15 mouse cellular contexts compared by ENCODE assay signal in genomic region chr4:126661249-126661648, GRCm38 (mm10). TPM values are rescaled to one million over a fixed set of nuclear protein-coding genes. Genes with fewer than 3 reads are reported as not detected.
A peak's percentile ranks its signal among the peaks of the same experiment; 100 is the strongest.
DNase-seq lines count a peak whose midpoint lies in the region; ATAC-seq and TF ChIP-seq lines count a peak whose summit lies in the region.
"Had no signal": no experiment of that assay in that cellular context is flagged by ENCODE, and none has a peak within 500 bp of the region (broad histone marks: within the 10 kb centered on the region; RNA-seq: fewer than 3 reads in every experiment).

No protein-coding gene starts in this region.

- ATAC-seq in cerebellum, adult (ENCODE audit: insufficient number of reproducible peaks, low FRiP score, low TSS enrichment) = peak; percentile 83; the same call in 1 of the 2 replicates
- peak; percentile 84 for ATAC-seq in forebrain, postnatal 0 days
- ATAC-seq: intestine, embryonic 16.5 days had no signal

- no peak overlapping the region for H3K4me3 ChIP-seq in left cerebral cortex, adult 2 months
- H3K4me3 ChIP-seq in forebrain, postnatal 0 days (ENCODE audit: low read depth, low read length) = no peak overlapping the region
- H3K4me3 ChIP-seq: embryonic facial prominence, embryonic 13.5 days; limb, embryonic 13.5 days had no signal

- no peak for TF ChIP-seq CTCF in left cerebral cortex, adult 2 months (IDR thresholded peaks at IDR 0.05)
- no peak for TF ChIP-seq CTCF in forebrain, postnatal 0 days (IDR thresholded peaks at IDR 0.05; ENCODE audit: low read depth)

- no peaks in the 10 kb centered on the region for H3K36me3 ChIP-seq in forebrain, postnatal 0 days (ENCODE audit: insufficient read depth)
- H3K36me3 ChIP-seq: embryonic facial prominence, embryonic 13.5 days; limb, embryonic 13.5 days had no signal

- peak; percentile 44 to 61 for DNase-seq in left cerebral cortex, postnatal 14 days (ENCODE audit: low spot score in 2 of 2)
- DNase-seq in left cerebral cortex, adult 2 months (ENCODE audit: extremely low spot score in 1 of 2, low spot score in 2 of 2) = no peak
- peak; percentile 79 to 83 for DNase-seq in cerebellum, adult 18-20 months
- peak; percentile 71 for DNase-seq in forebrain, postnatal 0 days
- DNase-seq in kidney, adult 18-20 months = no peak
- DNase-seq in heart, adult 11 months = no peak
- DNase-seq in gastrocnemius, postnatal 25 days = no peak
- DNase-seq: heart, postnatal 14 days; kidney, postnatal 14 days; lung, adult 2 months; thymus, adult 2 months had no signal

- intact Hi-C loops in left cerebral cortex, postnatal 14 days (cut with DNase I) = no loop called here
- intact Hi-C loops in left cerebral cortex, adult 2 months (cut with DNase I) = no loop called here

- H3K4me2 ChIP-seq in forebrain, postnatal 0 days (ENCODE audit: low read depth) = no peak overlapping the region
- H3K4me2 ChIP-seq: embryonic facial prominence, embryonic 13.5 days; limb, embryonic 13.5 days had no signal

- H3K27ac ChIP-seq in left cerebral cortex, adult 2 months = no peak overlapping the region
- no peak overlapping the region for H3K27ac ChIP-seq in forebrain, postnatal 0 days (ENCODE audit: low read depth, low read length)
- H3K27ac ChIP-seq: embryonic facial prominence, embryonic 13.5 days; limb, embryonic 13.5 days had no signal

- H3K9ac ChIP-seq in forebrain, postnatal 0 days = no peak overlapping the region
- H3K9ac ChIP-seq: embryonic facial prominence, embryonic 13.5 days; limb, embryonic 13.5 days had no signal

- no peaks in the 10 kb centered on the region for H3K27me3 ChIP-seq in forebrain, postnatal 0 days (ENCODE audit: insufficient read depth, low read length)
- H3K27me3 ChIP-seq: limb, embryonic 13.5 days had no signal

- H3K9me3 ChIP-seq in forebrain, postnatal 0 days (ENCODE audit: low read length) = no peaks in the 10 kb centered on the region
- H3K9me3 ChIP-seq: embryonic facial prominence, embryonic 13.5 days; limb, embryonic 13.5 days had no signal

- H3K4me1 ChIP-seq in forebrain, postnatal 0 days (ENCODE audit: insufficient read depth) = no peaks in the 10 kb centered on the region
- H3K4me1 ChIP-seq: embryonic facial prominence, embryonic 13.5 days; limb, embryonic 13.5 days had no signal

- WGBS in forebrain, postnatal 0 days = 49% methylated on average over 7 of the region's 7 CpGs

RNA-seq across cellular contexts. Expression of gene Psmb2, which starts 16.2 kb away (rescaled TPM):
- 100 to 1,000 TPM; 106 to 115 TPM for total RNA-seq in left cerebral cortex, postnatal 14 days (2021)
- total RNA-seq in left cerebral cortex, adult 2 months (2021) = 10 to 100 TPM; 90.8 to 91.9 TPM
- 185 and 187 TPM in 2 replicates for total RNA-seq in forebrain, postnatal 0 days (2014; rRNA removed)
- polyA plus RNA-seq in forebrain, postnatal 0 days (2015; fragmentation: Nextera tagmentation; extraction: Ambion mirVana) = 497 and 510 TPM in 2 replicates
- total RNA-seq in gastrocnemius, postnatal 25 days (2021) = 10 to 100 TPM; 79.9 to 90.5 TPM

RNA-seq across cellular contexts. Expression of gene 5730409E04Rik, which starts 51.6 kb away (rescaled TPM):
- 10 to 100 TPM; 86.1 to 89.8 TPM for total RNA-seq in left cerebral cortex, postnatal 14 days (2021)
- total RNA-seq in left cerebral cortex, adult 2 months (2021) = 10 to 100 TPM; 70.6 to 72.1 TPM
- total RNA-seq in forebrain, postnatal 0 days (2014; rRNA removed) = 36.6 and 38.2 TPM in 2 replicates
- polyA plus RNA-seq in forebrain, postnatal 0 days (2015; fragmentation: Nextera tagmentation; extraction: Ambion mirVana) = 10.1 and 19.0 TPM in 2 replicates
- total RNA-seq in gastrocnemius, postnatal 25 days (2021) = 10 to 100 TPM; 14.3 to 17.8 TPM

Comparison
In these comparisons a context has a peak if more than half of its experiments do, and no peak if none do; other contexts are left out.
1. DNase-seq: peak in left cerebral cortex, postnatal 14 days (2 of 2), cerebellum, adult 18-20 months (2 of 2) and forebrain, postnatal 0 days (single experiment); none in left cerebral cortex, adult 2 months (0 of 2), kidney, adult 18-20 months (single experiment), heart, adult 11 months (single experiment) and gastrocnemius, postnatal 25 days (single experiment).